Mouse (Mus musculus) small intestine, adult 2 months (tissue): ENCODE measurements at regions not wholly inside any gene's neighbourhood (a gene's known extent, or its start where the extent isn't known, plus 50 kb on each side); places are given as distances from the start of the nearest gene placed in this dataset.

ENCODE experiments used
- H3K27ac ChIP-seq: fragments of 200-500 bp; 2 replicates; pipeline ENCODE4 v1.5.1; 2012; ENCODE audit warnings: low read depth, low read length, control low read depth, inconsistent platforms; ENCODE audit not compliant: insufficient read depth
- H3K27me3 ChIP-seq: fragments of 200-500 bp; 2 replicates; pipeline ENCODE4 v1.6.1; 2012; ENCODE audit warnings: mild to moderate bottlenecking, moderate library complexity, low read length, inconsistent platforms; ENCODE audit not compliant: control insufficient read depth, insufficient read depth
- H3K36me3 ChIP-seq: fragments of 200-500 bp; 2 replicates; pipeline ENCODE4 v1.6.1; 2012; ENCODE audit warnings: mild to moderate bottlenecking, low read length, control low read depth, inconsistent platforms; ENCODE audit not compliant: control insufficient read depth, insufficient read depth
- H3K4me1 ChIP-seq: fragments of 200-500 bp; 2 replicates; pipeline ENCODE4 v1.6.1; 2012; ENCODE audit warnings: low read length, inconsistent platforms, mixed read lengths; ENCODE audit not compliant: control insufficient read depth, insufficient read depth, insufficient read length
- H3K4me3 ChIP-seq: fragments of 200-500 bp; 2 replicates; pipeline ENCODE4 v1.5.1; 2012; ENCODE audit warnings: low read depth, mild to moderate bottlenecking, control low read depth, inconsistent platforms, low read length, moderate library complexity
- CTCF ChIP-seq: fragments of 200-500 bp; IDR thresholded peaks from 2 replicates; pipeline ENCODE4 v1.5.1; 2012; ENCODE audit warnings: low read depth, mild to moderate bottlenecking, control low read depth, inconsistent platforms, low read length, moderate library complexity, mixed read lengths; ENCODE audit not compliant: insufficient replicate concordance, insufficient read length; ENCODE audit errors: extremely low read depth
- POLR2A ChIP-seq: fragments of 200-500 bp; IDR thresholded peaks from 2 replicates; pipeline ENCODE4 v1.6.1; 2012; ENCODE audit warnings: low read depth, mild to moderate bottlenecking, control low read depth, inconsistent platforms, low read length, moderate library complexity
- WGBS: fragments of 180-500 bp; shearing (Covaris S2); methylation state at CpG from one replicate; pipeline ENCODE4 v1.1.7; 2018; 5-methylcytosine and 5-hydroxymethylcytosine counted together

DNA sequence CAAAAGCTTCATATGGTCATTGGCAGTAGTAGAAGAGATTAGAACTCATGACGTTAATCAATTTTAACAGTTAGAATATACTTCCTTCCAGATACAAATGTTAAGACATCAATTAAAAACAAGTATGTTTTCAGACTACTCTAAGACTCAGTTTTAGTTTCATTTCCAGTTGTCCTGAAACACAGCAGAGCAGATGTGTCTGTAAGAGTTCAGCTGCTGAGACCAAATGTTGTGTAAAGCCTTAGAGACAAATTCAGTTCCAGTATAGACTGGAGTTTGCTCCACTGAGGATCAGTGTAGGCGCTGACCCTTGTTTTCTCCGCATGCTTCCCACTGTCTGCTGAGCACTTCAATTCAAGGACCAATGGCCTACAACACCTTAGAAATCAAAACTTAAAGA is 158.1 kb upstream of the Bmper start:
- H3K36me3 ChIP-seq: no peaks in the 10 kb centered on the region
- H3K27me3 ChIP-seq: no peaks in the 10 kb centered on the region
- no peak overlapping the region for H3K27ac ChIP-seq
- H3K4me1 ChIP-seq: no peaks in the 10 kb centered on the region
- H3K4me3 ChIP-seq: no peak overlapping the region
- TF ChIP-seq POLR2A: no peak
- TF ChIP-seq CTCF: no peak
- WGBS: 89% methylated on average over 3 of the region's 3 CpGs

DNA sequence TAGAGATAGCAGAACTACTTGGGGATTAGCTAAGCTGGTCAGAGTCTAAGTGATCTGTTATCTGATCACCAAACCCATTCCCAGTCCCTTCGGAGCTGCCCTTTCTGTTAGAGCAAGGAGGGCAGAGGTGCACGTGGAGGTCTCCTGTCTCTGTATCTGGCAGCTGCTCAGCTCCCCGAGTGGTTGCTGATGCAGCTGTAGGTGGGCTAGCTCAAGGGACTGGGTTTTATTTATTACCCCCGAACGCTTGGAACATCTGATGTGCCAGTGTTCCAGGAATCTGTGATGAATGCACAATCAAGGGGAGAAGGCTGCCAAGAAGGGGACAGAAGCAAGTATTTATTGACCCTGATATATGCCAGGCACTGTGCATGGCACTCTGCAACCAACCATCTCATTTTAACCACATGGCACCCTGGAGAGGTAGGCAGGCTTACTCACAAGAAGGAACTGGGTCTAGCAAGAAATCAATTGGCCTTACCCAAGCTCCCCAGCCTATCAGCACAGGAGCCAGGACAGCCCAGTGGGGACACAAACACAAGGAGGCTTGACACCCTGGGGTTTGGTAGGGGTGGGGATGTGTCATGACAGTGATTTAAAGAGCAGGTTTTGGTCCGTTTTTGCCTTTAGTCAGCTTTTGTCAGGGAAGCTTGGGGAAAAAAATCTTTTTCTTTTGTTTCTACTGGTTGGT is 154.6 kb upstream of the Bmper start:
- no peak overlapping the region for H3K27ac ChIP-seq
- WGBS: 58% methylated on average over 6 of the region's 6 CpGs
- TF ChIP-seq POLR2A: no peak
- no peak for TF ChIP-seq CTCF
- H3K36me3 ChIP-seq: no peaks in the 10 kb centered on the region
- H3K27me3 ChIP-seq: no peaks in the 10 kb centered on the region
- H3K4me1 ChIP-seq: no peaks in the 10 kb centered on the region
- H3K4me3 ChIP-seq: no peak overlapping the region

DNA sequence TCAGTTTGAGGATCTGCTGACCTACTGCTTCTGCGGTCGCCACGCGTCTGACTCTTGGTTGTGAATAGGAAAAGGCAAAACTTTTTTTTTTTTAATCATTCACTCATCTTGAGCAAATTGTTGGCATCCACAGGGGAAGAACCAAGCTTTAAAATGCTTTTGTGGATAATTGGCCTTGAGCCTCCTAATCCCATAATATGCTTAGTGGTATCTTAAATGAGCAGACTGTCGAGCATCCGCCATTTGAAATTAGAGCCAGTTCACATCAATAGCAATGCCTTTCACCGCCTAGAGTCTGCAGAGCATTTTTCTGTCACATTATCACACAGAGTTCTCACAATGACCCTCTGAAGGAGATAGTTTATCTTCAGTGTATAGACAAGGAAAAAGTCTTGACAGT is 153.7 kb upstream of the Bmper start:
- H3K36me3 ChIP-seq: no peaks in the 10 kb centered on the region
- H3K4me3 ChIP-seq: no peak overlapping the region
- H3K27me3 ChIP-seq: no peaks in the 10 kb centered on the region
- WGBS: 94% methylated on average over 7 of the region's 7 CpGs
- no peak overlapping the region for H3K27ac ChIP-seq
- TF ChIP-seq POLR2A: no peak
- TF ChIP-seq CTCF: no peak
- no peaks in the 10 kb centered on the region for H3K4me1 ChIP-seq

DNA sequence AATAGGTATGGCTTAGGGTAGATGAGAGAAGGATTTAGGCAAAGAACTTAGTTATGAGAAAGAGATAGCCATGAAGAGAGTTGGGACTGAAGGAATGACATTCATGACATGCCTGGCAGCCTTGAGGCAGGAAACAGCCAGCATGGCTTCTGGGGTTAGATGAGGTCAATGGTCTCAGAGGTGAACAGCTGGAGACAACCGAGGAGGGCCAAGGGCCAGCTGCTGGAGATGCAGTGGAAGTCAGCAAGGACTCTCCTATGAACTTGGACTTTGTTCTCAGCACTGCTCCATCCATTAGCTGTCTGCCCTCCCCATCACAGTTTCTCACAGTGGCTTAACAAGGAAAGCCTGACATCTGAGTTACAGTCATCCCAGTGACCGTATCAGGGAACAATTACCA is 151.9 kb upstream of the Bmper start:
- no peaks in the 10 kb centered on the region for H3K27me3 ChIP-seq
- 36% methylated on average over 2 of the region's 2 CpGs for WGBS
- no peak for TF ChIP-seq POLR2A
- no peak for TF ChIP-seq CTCF
- H3K27ac ChIP-seq: no peak overlapping the region
- H3K4me1 ChIP-seq: no peaks in the 10 kb centered on the region
- no peak overlapping the region for H3K4me3 ChIP-seq
- H3K36me3 ChIP-seq: no peaks in the 10 kb centered on the region

DNA sequence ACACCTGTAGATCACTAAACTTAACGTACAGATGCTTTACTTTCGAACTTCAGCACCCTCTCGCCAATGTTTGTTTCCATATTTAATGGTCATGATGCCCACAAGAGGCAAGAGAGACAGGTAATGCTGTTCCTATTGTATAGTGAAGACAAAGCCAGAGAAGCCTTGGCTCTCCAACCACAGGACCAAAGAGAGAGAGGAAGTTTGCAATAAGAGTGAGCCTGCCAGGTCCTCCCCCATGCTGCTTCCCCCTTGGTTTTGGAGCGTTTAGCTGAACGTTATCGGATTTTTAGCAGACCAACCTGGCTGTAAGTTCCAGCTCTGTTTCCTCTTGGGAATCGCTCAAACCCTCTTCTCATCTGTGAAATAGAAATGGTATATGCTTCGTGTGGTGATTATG is 150.1 kb upstream of the Bmper start:
- TF ChIP-seq POLR2A: no peak
- TF ChIP-seq CTCF: no peak
- no peaks in the 10 kb centered on the region for H3K4me1 ChIP-seq
- WGBS: 78% methylated on average over 8 of the region's 8 CpGs
- H3K27ac ChIP-seq: no peak overlapping the region
- no peaks in the 10 kb centered on the region for H3K36me3 ChIP-seq
- no peaks in the 10 kb centered on the region for H3K27me3 ChIP-seq
- no peak overlapping the region for H3K4me3 ChIP-seq

DNA sequence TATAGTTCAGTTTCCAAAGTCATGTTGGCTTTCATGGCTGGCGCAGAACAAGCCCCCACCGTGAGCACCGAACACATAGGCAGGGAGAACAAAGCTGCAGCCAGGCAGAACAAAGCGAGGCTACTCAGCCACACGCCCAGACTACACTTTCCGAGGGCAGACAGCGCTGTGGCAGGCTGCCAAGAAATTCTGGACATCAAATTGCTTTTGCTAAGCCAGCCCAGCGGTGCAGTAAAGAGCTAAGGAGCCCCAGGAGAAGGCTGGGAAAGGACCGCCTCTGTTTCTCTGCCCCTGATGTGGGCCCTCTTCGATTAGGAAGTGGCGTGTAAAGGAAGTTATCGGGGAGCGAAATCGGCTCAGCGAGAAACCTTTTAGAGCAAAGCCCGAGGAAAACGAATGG is 139.3 kb upstream of the Bmper start:
- H3K36me3 ChIP-seq: no peaks in the 10 kb centered on the region
- no peak overlapping the region for H3K4me3 ChIP-seq
- no peaks in the 10 kb centered on the region for H3K27me3 ChIP-seq
- no peak overlapping the region for H3K27ac ChIP-seq
- WGBS: 7% methylated on average over 17 of the region's 17 CpGs
- TF ChIP-seq POLR2A (no peak), CTCF (no peak)
- no peaks in the 10 kb centered on the region for H3K4me1 ChIP-seq

DNA sequence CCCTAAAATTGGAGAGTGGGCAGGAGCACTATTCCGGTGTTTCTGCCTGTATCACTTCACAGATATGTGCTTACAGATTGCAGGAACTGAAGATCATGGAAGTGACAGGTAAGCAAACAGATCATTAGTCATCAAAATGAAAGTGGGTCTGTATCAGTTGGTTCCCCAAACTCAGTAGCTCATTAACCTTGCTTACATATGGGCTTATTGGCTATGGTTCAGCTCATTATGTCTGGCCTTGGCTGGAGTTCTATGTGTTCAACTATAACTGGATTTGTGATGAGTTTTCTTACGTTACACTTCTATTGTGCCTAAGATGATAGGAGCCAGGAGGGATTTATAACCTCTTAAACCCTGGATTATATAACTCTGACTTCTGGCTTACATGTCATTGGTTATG is 133.5 kb upstream of the Bmper start:
- no peaks in the 10 kb centered on the region for H3K36me3 ChIP-seq
- 69% methylated on average over 2 of the region's 2 CpGs for WGBS
- TF ChIP-seq CTCF (no peak), POLR2A (no peak)
- no peaks in the 10 kb centered on the region for H3K4me1 ChIP-seq
- H3K4me3 ChIP-seq: no peak overlapping the region
- H3K27me3 ChIP-seq: no peaks in the 10 kb centered on the region
- H3K27ac ChIP-seq: no peak overlapping the region
